Mouse (Mus musculus): ENCODE results near the gene Tfcp2.

Gene Tfcp2

GRCm38 (mm10) chr15:100486450-100486849 lies 65.4 kb downstream of the Tfcp2 start:
- no peak for DNase-seq (ENCODE audit: low read depth, low spot score)

DNA sequence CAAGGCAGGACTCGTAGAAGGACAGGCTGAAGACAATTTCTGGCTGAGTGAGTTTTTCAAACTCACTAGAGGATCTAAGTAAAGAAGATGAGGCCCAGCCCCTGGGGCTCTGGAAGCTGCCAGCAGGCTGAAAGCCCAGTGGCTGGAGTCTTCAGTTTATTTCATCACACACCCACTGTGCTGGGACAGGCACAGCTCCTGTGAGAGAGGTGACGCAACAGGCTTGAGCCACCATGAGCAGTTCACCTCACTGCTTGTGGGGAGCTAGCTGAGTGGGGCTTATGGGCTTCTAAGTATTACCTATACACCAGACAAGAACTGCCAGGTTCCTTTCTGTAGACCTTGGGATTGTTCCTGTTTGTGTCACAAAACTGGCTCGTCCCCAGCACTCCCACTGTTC lies 66.2 kb downstream of the Tfcp2 start:
- no peak for DNase-seq (ENCODE audit: low read depth, low spot score)

- no peak for DNase-seq (ENCODE audit: low read depth, low spot score)
Observed at GRCm38 (mm10) chr15:100478925-100479324, 72.9 kb downstream of the Tfcp2 start.

DNA sequence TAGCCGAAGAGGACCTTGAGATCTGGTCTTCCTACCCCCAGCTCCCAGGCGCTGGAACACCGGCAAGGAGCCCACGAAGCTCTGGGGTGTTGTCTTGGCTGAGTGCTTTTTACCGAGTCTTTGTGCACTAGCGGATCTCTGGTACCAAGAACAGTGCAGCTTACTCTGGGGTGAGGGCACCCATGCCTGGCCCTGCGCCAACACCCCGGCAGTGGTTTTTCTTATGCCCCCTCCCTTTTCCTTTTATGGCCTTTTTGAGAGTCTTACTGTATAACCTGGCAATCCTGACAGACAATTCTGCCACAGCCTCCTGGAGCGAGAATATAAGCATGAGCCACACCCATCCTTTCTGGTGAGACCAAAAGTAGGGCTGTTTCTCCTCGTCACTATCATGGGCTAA lies 73.5 kb downstream of the Tfcp2 start:
- peak; percentile 64 for DNase-seq (ENCODE audit: low read depth, low spot score)

- no peak for DNase-seq (ENCODE audit: low read depth, low spot score)
Observed at GRCm38 (mm10) chr15:100473926-100474503, 77.8 kb downstream of the Tfcp2 start.

- no peak for DNase-seq (ENCODE audit: low read depth, low spot score)
Observed at GRCm38 (mm10) chr15:100470037-100470436, 81.8 kb downstream of the Tfcp2 start.

- DNase-seq (ENCODE audit: low read depth, low spot score), result no peak
Observed at GRCm38 (mm10) chr15:100469189-100469545, 82.6 kb downstream of the Tfcp2 start.

DNA sequence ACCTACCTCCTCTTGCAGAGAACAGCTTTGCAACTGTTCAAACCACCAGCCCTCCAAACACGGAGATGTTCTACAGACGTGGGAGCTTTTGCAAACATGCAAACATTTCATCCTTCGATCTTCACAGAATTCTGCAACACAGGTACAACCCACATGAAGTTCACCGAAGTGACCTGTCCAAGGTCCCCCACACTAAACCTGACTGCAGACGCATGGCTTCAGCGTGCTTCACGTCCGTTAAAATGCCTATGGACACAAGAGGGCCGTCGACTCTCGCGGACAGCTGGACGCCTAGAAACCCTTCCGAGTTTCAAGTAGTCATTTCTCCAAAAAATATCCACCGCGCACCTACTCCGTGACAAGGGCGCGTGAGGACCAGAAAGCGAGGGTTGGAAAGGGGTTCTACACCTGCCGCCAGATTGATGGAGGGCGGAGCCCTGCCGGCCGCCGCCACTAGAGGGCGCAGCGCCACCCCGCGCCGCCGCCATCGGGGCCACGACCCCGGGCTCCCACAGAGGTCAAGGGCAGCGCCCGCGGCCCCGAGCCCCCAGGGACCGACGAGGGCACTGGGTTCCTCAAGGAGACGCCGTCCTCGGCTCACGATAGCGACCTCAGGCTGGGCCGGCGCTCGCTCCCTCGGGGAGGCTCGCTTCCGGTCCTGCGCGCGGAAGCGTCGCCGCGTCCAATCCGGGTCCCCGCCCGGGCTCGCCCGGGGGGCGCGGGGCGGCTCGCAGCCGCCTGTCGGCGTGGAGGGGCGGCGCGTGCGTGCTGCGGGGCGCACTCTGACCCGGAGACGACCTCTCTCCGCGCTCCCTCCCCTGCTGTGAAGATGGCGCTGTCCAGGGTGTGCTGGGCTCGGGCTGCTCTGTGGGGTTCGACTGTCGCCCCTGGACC lies 83.3 kb downstream of the Tfcp2 start, which contains the start of gene Letmd1:
TSS of gene Letmd1 (plus strand) at position 729 of the 894 bp plus-strand sequence.
- peak; percentile 91 for DNase-seq (ENCODE audit: low read depth, low spot score)

GRCm38 (mm10) chr15:100467738-100468137 lies 84.1 kb downstream of the Tfcp2 start:
- no peak for DNase-seq (ENCODE audit: low read depth, low spot score)

DNA sequence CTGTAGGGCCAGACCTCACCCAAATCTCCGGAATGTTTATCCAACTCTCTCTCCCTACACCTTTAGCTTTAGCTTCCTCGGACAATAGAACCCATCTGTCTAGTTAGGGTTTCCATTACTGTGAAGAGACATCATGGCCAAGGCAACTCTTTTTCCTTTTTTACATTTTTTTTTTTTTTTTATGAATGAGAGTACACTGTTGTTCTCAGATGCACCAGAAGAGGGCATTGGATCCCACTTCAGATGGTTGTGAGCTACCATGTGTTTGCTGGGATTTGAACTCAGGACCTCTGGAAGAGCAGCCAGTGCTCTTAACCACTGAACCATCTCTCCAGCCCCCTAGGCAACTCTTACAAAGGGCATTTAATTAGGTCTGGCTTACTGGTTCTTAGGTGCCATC lies 86.4 kb downstream of the Tfcp2 start:
- DNase-seq (ENCODE audit: low read depth, low spot score), result peak; percentile 36

- peak; percentile 76 for DNase-seq (ENCODE audit: low read depth, low spot score)
Observed at GRCm38 (mm10) chr15:100463712-100464111, 88.1 kb downstream of the Tfcp2 start.

DNA sequence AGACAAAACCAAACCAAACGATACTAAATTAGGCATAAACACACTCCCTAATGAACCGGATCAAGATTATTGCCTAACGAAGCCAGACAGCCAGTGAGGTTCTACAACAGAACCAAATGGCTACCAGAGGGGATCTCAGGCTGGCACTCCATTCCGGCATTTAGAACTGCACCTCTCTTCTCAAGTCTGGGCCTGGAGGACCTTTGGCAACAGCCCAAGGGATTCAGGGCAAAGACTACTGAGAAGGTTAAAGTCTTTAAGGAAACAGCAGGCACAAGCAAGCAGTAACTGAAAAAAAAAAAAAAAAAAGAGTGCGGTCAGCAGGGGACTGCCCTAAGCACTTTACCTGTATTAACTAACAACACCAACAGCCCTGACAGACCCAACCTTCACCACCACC lies 89.7 kb downstream of the Tfcp2 start:
- DNase-seq (ENCODE audit: low read depth, low spot score), result no peak

- DNase-seq (ENCODE audit: low read depth, low spot score), result no peak
Observed at GRCm38 (mm10) chr15:100461646-100462045, 90.2 kb downstream of the Tfcp2 start.

GRCm38 (mm10) chr15:100460942-100461341 lies 90.9 kb downstream of the Tfcp2 start:
- peak; percentile 82 for DNase-seq (ENCODE audit: low read depth, low spot score)

GRCm38 (mm10) chr15:100458055-100458454 lies 93.8 kb downstream of the Tfcp2 start:
- peak; percentile 84 for DNase-seq (ENCODE audit: low read depth, low spot score)

DNA sequence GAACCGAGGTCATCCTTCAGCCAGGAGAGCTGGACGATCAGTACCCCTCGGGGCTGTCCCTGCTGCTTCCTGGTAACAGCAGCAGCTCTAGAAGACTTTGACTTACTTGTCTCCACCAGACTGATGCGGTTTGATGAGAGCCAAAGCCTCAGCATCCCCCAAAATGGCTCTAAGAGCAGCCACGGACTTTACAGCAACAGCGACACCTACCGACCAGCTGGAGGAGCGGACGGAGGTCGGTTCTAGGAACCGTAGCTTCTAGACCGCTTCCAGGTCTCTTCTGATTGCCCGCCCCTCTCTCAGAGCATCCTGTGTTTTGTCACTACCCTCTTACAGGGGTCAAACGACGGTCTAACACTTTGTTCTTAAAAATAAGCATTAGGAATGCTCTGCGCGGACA lies 94.5 kb downstream of the Tfcp2 start:
- DNase-seq (ENCODE audit: low read depth, low spot score), result peak; percentile 83

DNA sequence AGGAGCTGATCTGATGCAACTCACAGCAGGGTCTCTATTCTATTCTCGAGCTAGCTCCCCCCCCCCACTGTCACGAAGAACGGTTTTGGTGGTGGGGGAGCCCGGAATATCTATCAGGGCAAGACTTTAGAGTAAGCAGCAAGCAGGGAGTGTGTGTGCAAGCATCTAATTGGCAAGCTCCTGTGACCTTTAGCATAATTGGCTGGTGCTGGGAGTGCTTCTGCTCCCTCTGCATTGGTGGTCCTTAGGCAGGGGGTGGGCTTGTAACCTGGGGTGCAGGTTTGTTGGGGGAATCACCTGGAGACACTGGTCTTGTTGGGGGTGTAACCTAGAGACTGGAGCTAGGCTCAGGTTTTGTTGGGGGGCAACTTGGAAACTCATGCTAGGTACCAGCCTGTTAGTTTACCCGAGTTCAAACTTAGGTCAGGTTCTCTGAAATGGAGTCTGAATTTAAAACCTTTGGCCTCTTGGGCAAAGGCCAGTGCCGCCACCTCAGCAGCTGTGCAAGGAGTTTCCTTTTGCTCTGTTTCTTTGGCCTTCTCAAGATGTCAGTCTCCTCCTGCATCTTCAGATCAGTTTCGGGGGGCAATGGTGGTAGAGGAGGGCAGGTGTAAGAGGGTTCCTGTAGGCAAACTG lies 95.3 kb downstream of the Tfcp2 start:
- no peak for DNase-seq (ENCODE audit: low read depth, low spot score)

- no peak for DNase-seq (ENCODE audit: low read depth, low spot score)
Observed at GRCm38 (mm10) chr15:100452486-100452885, 99.3 kb downstream of the Tfcp2 start.

- no peak for DNase-seq (ENCODE audit: low read depth, low spot score)
Observed at GRCm38 (mm10) chr15:100451245-100451644, 100.6 kb downstream of the Tfcp2 start.

DNA sequence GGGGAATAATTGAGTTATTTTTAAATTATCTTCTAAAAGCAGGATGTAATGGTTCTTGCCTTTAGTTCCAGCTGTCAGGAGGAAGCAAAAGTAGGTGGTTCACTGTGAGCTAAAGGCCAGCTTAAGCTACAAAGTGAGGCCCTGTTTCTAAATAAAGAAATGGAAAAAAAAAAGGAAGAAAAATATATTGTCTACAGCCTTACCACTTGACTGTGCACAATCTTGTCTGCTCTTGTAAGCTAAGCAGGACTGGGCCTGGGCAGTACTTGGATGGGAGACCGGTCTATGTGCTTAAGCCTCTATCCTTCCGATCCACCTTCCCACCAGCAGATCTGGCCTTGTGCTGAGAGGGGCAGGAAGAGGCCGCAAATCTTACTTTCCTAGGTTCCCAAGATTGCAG lies 102.3 kb downstream of the Tfcp2 start:
- DNase-seq (ENCODE audit: low read depth, low spot score), result no peak

- DNase-seq (ENCODE audit: low read depth, low spot score), result no peak
Observed at GRCm38 (mm10) chr15:100448572-100448971, 103.2 kb downstream of the Tfcp2 start.
